Comparison of ENCODE assay signal across 8 mouse cellular contexts in the genomic region with DNA sequence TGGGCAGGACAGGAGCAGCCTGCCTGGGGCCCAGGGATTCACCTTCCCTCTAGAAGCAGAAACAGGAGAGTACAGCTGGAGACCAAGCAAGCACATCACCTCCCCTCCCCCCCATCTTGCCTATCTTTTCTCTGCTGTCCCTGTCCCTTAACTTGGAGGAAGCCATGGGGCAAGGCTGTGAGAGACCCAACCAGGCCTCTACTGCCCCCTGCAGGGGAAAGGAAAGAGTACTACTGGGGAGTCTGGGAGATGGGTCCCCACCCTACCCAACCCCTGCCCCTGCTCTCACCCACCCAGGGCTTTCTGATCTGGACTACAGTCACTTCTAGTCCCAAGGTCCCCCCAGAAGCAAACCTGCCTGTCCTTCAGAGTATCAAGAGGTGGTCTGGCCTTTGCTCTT. TPM values are rescaled to one million over a fixed set of nuclear protein-coding genes. Genes with fewer than 3 reads are reported as not detected.
A peak's percentile ranks its signal among the peaks of the same experiment; 100 is the strongest.
DNase-seq lines count a peak whose midpoint lies in the region; ATAC-seq lines count a peak whose summit lies in the region.

No protein-coding gene starts in this region.

- H3K9me3 ChIP-seq in midbrain, embryonic 14.5 days (ENCODE audit: control insufficient read depth, low read length) = no peaks in the 10 kb centered on the region

- H3K9ac ChIP-seq in midbrain, embryonic 14.5 days (replicated peaks; ENCODE audit: low read length) = no peak overlapping the region

- ATAC-seq in midbrain, embryonic 14.5 days (ENCODE audit: low FRiP score, low TSS enrichment) = no peak

- H3K27me3 ChIP-seq in midbrain, embryonic 14.5 days (ENCODE audit: control insufficient read depth, insufficient read depth, low read length) = no peaks in the 10 kb centered on the region

- H3K4me3 ChIP-seq in midbrain, embryonic 14.5 days (replicated peaks; ENCODE audit: low read depth, low read length) = no peak overlapping the region

- no peak overlapping the region for H3K27ac ChIP-seq in midbrain, embryonic 14.5 days (replicated peaks; ENCODE audit: low read depth, low read length)

- no peaks in the 10 kb centered on the region for H3K4me1 ChIP-seq in midbrain, embryonic 14.5 days (ENCODE audit: control insufficient read depth, insufficient read depth, low read length)

- H3K36me3 ChIP-seq in midbrain, embryonic 14.5 days (ENCODE audit: control insufficient read depth, insufficient read depth, low read length) = no peaks in the 10 kb centered on the region

- peak; percentile 60 to 78 for DNase-seq in adrenal gland, adult (ENCODE audit: inconsistent age in 2 of 2, low spot score in 1 of 2)
- no peak for DNase-seq in adrenal gland, postnatal 4 days (ENCODE audit: low spot score in 2 of 2)
- peak; percentile 66 for DNase-seq in urinary bladder, postnatal 14 days (ENCODE audit: low spot score)
- no peak for DNase-seq in urinary bladder, adult 2 months (ENCODE audit: low spot score)
- peak; percentile 35 for DNase-seq in heart, adult 8-10 months (ENCODE audit: low spot score)
- DNase-seq in kidney, postnatal 36 days = peak; percentile 36 to 79
- DNase-seq in midbrain, embryonic 14.5 days = peak; percentile 53
- no peak for DNase-seq in right cerebral cortex, postnatal 25 days

- H3K4me2 ChIP-seq in midbrain, embryonic 14.5 days (ENCODE audit: low read length) = no peak overlapping the region

RNA-seq across cellular contexts. Expression of a gene that starts 53.6 kb away (rescaled TPM):
- 10 to 100 TPM; 46.1 to 46.6 TPM for total RNA-seq in adrenal gland, postnatal 4 days (2021)
- polyA plus RNA-seq in urinary bladder, adult 2 months (2012; rRNA removed) = 15.3 and 21.1 TPM in 2 replicates
- 10 to 100 TPM; 16.2 to 18.6 (median 17.4) TPM for total RNA-seq in heart, adult 8-10 months (2022)
- polyA plus RNA-seq in midbrain, embryonic 14.5 days (2014; fragmentation: Nextera tagmentation; extraction: Ambion mirVana) = 5.7 and 12.8 TPM in 2 replicates

RNA-seq across cellular contexts. Expression of a gene that starts 55.8 kb away (rescaled TPM):
- 10 to 100 TPM; 17.1 to 18.8 TPM for total RNA-seq in adrenal gland, postnatal 4 days (2021)
- 36.5 and 38.5 TPM in 2 replicates for polyA plus RNA-seq in urinary bladder, adult 2 months (2012; rRNA removed)
- total RNA-seq in heart, adult 8-10 months (2022) = 10 to 100 TPM; 13.5 to 19.6 (median 17.2) TPM
- 27.7 and 39.7 TPM in 2 replicates for polyA plus RNA-seq in midbrain, embryonic 14.5 days (2014; fragmentation: Nextera tagmentation; extraction: Ambion mirVana)

RNA-seq across cellular contexts. Expression of a gene that starts 58.7 kb away (rescaled TPM):
- total RNA-seq in adrenal gland, postnatal 4 days (2021) = 1 to 10 TPM; 4.5 to 5.1 TPM
- 268 and 422 TPM in 2 replicates for polyA plus RNA-seq in urinary bladder, adult 2 months (2012; rRNA removed)
- 10 to 100 TPM in 1 of 4 experiments, 1 to 10 TPM in 3; 9.0 to 12.2 (median 9.9) TPM for total RNA-seq in heart, adult 8-10 months (2022)
- polyA plus RNA-seq in midbrain, embryonic 14.5 days (2014; fragmentation: Nextera tagmentation; extraction: Ambion mirVana) = 2.0 and 2.4 TPM in 2 replicates

Comparison
In these comparisons a context has a peak if more than half of its experiments do, and no peak if none do; other contexts are left out.
1. DNase-seq: peak in adrenal gland, adult (2 of 2), urinary bladder, postnatal 14 days (single experiment), heart, adult 8-10 months (single experiment), kidney, postnatal 36 days (2 of 2) and midbrain, embryonic 14.5 days (single experiment); none in adrenal gland, postnatal 4 days (0 of 2), urinary bladder, adult 2 months (single experiment) and right cerebral cortex, postnatal 25 days (single experiment).